Mouse (Mus musculus) liver, embryonic 11.5 days (tissue): ENCODE measurements around the gene Grhpr. TPM values are rescaled to one million over a fixed set of nuclear protein-coding genes. Genes with fewer than 3 reads are reported as not detected.
"Not testable (repeated sequence)": the region's sequence is repeated elsewhere in the genome, so short reads cannot be mapped to it uniquely, and the experiment has no call there.

Experiments
- ATAC-seq: fragments of 200-750 bp; cut with Nextera tagmentation; replicated peaks from 2 replicates; pipeline ENCODE4 v1.8.0; 2017; ENCODE audit warnings: moderate number of reproducible peaks, mild to moderate bottlenecking, moderate TSS enrichment, moderate library complexity; ENCODE audit not compliant: low FRiP score
- DNase-seq: peaks from one replicate; pipeline ENCODE4 v3.0.0-alpha.2; 2017; ENCODE audit warnings: low spot score
- H3K27ac ChIP-seq: fragments of 300-500 bp; sonication (generic); 2 replicates; pipeline ENCODE4 v1.5.1; 2014; ENCODE audit warnings: mild to moderate bottlenecking, low read depth, low read length, control low read depth
- H3K27me3 ChIP-seq: fragments of 300-500 bp; sonication (generic); replicated peaks from 2 replicates; pipeline ENCODE4 v1.6.1; 2014; ENCODE audit warnings: low read length, mixed read lengths; ENCODE audit not compliant: control insufficient read depth, insufficient read depth
- H3K36me3 ChIP-seq: fragments of 300-500 bp; sonication (generic); 2 replicates; pipeline ENCODE4 v1.6.1; 2014; ENCODE audit warnings: mild to moderate bottlenecking, low read length, moderate library complexity, mixed read lengths; ENCODE audit not compliant: control insufficient read depth, insufficient read depth
- H3K4me1 ChIP-seq: fragments of 300-500 bp; sonication (generic); replicated peaks from 2 replicates; pipeline ENCODE4 v1.6.1; 2014; ENCODE audit warnings: low read length, mixed read lengths; ENCODE audit not compliant: control insufficient read depth, insufficient read depth
- H3K4me2 ChIP-seq: fragments of 300-500 bp; sonication (generic); 2 replicates; pipeline ENCODE4 v1.6.1; 2014; ENCODE audit warnings: mild to moderate bottlenecking, control low read depth, moderate library complexity
- H3K4me3 ChIP-seq: fragments of 300-500 bp; sonication (generic); 2 replicates; pipeline ENCODE4 v1.5.1; 2014; ENCODE audit warnings: low read depth, low read length, control low read depth
- H3K9ac ChIP-seq: fragments of 300-500 bp; sonication (generic); 2 replicates; pipeline ENCODE4 v1.6.1; 2014; ENCODE audit warnings: low read depth, low read length, control low read depth
- H3K9me3 ChIP-seq: fragments of 300-500 bp; sonication (generic); 2 replicates; pipeline ENCODE4 v1.6.1; 2016; ENCODE audit warnings: low read length, inconsistent platforms, mixed read lengths; ENCODE audit not compliant: control insufficient read depth
- WGBS: fragments of 180-500 bp; shearing (Covaris S2); extraction: QIAGEN DNeasy Blood & Tissue Kit; methylation state at CpG from one replicate; pipeline ENCODE4 v1.1.7; 2014; 5-methylcytosine and 5-hydroxymethylcytosine counted together
- polyA plus RNA-seq: library from polyadenylated mRNA; unstranded; fragments of >200 nt; fragmentation: Nextera tagmentation; extraction: Ambion mirVana; gene quantifications from 2 replicates; pipeline ENCODE4 v1.2.1, GENCODE M21; 2014

The Grhpr gene
- polyA plus RNA-seq, 1 experiment from 2014 or later = 128 TPM

- H3K27ac ChIP-seq, ATAC-seq, H3K9ac ChIP-seq, H3K9me3 ChIP-seq, H3K4me1 ChIP-seq, DNase-seq, H3K27me3 ChIP-seq, H3K36me3 ChIP-seq, H3K4me2 ChIP-seq, H3K4me3 ChIP-seq: not testable (repeated sequence)
- 98% methylated on average over 2 of the region's 2 CpGs for WGBS
Measured at GRCm38 (mm10) chr4:44946126-44946525, 35.1 kb upstream of the Grhpr start.

GRCm38 (mm10) chr4:44947464-44947863 lies 33.7 kb upstream of the Grhpr start:
- ATAC-seq = no peak
- 83% methylated on average over 5 of the region's 5 CpGs for WGBS
- H3K4me2 ChIP-seq = no peak overlapping the region

GRCm38 (mm10) chr4:44948314-44948713 lies 32.9 kb upstream of the Grhpr start:
- WGBS = 74% methylated on average over 1 of the region's 1 CpGs
- ATAC-seq = no peak
- Histone ChIP-seq H3K27me3 (no peaks in the 10 kb centered on the region), H3K27ac (no peak overlapping the region), H3K4me1 (no peaks in the 10 kb centered on the region), H3K4me2 (no peak overlapping the region), H3K9me3 (no peaks in the 10 kb centered on the region), H3K4me3 (no peak overlapping the region), H3K36me3 (no peaks in the 10 kb centered on the region), H3K9ac (no peak overlapping the region)
- DNase-seq = no peak

More at GRCm38 (mm10) chr4:44947464-44947863, 33.7 kb upstream of the Grhpr start:
- DNase-seq = no peak
- H3K9ac ChIP-seq = no peak overlapping the region
- H3K36me3 ChIP-seq = no peaks in the 10 kb centered on the region
- H3K27ac ChIP-seq = no peak overlapping the region
- no peaks in the 10 kb centered on the region for H3K9me3 ChIP-seq
- no peak overlapping the region for H3K4me3 ChIP-seq
- H3K4me1 ChIP-seq = no peaks in the 10 kb centered on the region
- H3K27me3 ChIP-seq = no peaks in the 10 kb centered on the region

GRCm38 (mm10) chr4:44953041-44953440 lies 28.2 kb upstream of the Grhpr start:
- Histone ChIP-seq H3K27me3 (no peaks in the 10 kb centered on the region), H3K9ac (no peak overlapping the region), H3K36me3 (no peaks in the 10 kb centered on the region), H3K4me3 (no peak overlapping the region), H3K9me3 (no peaks in the 10 kb centered on the region), H3K4me2 (no peak overlapping the region), H3K4me1 (no peaks in the 10 kb centered on the region), H3K27ac (no peak overlapping the region)
- ATAC-seq (no peak), DNase-seq (no peak)
- WGBS = 70% methylated on average over 9 of the region's 9 CpGs

GRCm38 (mm10) chr4:44958776-44959175 lies 22.4 kb upstream of the Grhpr start:
- ATAC-seq (no peak), DNase-seq (no peak)
- 81% methylated on average over 9 of the region's 9 CpGs for WGBS
- no peak overlapping the region for H3K4me2 ChIP-seq
- no peaks in the 10 kb centered on the region for H3K9me3 ChIP-seq
- H3K9ac ChIP-seq = no peak overlapping the region
- no peak overlapping the region for H3K4me3 ChIP-seq
- H3K27me3 ChIP-seq = no peaks in the 10 kb centered on the region
- H3K36me3 ChIP-seq = no peaks in the 10 kb centered on the region
- H3K4me1 ChIP-seq = no peaks in the 10 kb centered on the region
- H3K27ac ChIP-seq = no peak overlapping the region

- Histone ChIP-seq H3K4me2 (no peak overlapping the region), H3K4me1 (no peaks in the 10 kb centered on the region), H3K27me3 (no peaks in the 10 kb centered on the region), H3K9me3 (no peaks in the 10 kb centered on the region), H3K27ac (no peak overlapping the region), H3K36me3 (no peaks in the 10 kb centered on the region), H3K9ac (no peak overlapping the region), H3K4me3 (no peak overlapping the region)
- DNase-seq (no peak), ATAC-seq (no peak)
- WGBS = 88% methylated on average over 13 of the region's 13 CpGs
Measured at GRCm38 (mm10) chr4:44959220-44959619, 22.0 kb upstream of the Grhpr start.

GRCm38 (mm10) chr4:44963156-44963555 lies 18.0 kb upstream of the Grhpr start:
- ATAC-seq (no peak), DNase-seq (no peak)
- WGBS = 67% methylated on average over 11 of the region's 11 CpGs
- Histone ChIP-seq H3K4me2 (no peak overlapping the region), H3K27ac (no peak overlapping the region), H3K9ac (no peak overlapping the region), H3K36me3 (no peaks in the 10 kb centered on the region), H3K27me3 (no peaks in the 10 kb centered on the region), H3K4me1 (no peaks in the 10 kb centered on the region), H3K9me3 (no peaks in the 10 kb centered on the region), H3K4me3 (no peak overlapping the region)

GRCm38 (mm10) chr4:44965175-44965574 lies 16.0 kb upstream of the Grhpr start:
- Histone ChIP-seq H3K27ac (no peak overlapping the region), H3K4me3 (no peak overlapping the region), H3K27me3 (no peaks in the 10 kb centered on the region), H3K4me2 (no peak overlapping the region), H3K36me3 (no peaks in the 10 kb centered on the region), H3K9ac (no peak overlapping the region), H3K4me1 (no peaks in the 10 kb centered on the region), H3K9me3 (no peaks in the 10 kb centered on the region)
- 83% methylated on average over 2 of the region's 2 CpGs for WGBS
- DNase-seq = no peak
- ATAC-seq = no peak

DNA sequence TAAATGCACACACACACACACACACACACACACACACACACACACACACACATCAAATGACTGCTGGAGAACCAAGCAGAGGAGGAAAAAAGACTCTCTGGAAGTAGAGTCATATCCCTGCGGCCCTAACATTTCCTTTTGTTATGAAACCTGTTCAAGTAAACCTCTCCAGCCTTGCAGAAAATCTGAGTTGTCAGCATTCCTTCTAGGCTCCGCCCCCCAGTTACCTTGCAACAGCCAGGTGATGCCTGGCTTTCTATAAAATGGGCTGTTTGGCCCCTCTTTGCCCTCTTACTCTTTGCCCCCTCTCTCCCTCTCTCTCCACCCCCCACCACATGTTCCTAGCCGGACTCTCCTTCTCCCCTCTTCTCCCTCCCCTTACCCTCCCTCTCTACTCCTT lies 15.5 kb upstream of the Grhpr start:
- 75% methylated on average over 3 of the region's 3 CpGs for WGBS
- no peak for ATAC-seq
- no peak overlapping the region for H3K27ac ChIP-seq
- no peak overlapping the region for H3K9ac ChIP-seq
- no peaks in the 10 kb centered on the region for H3K27me3 ChIP-seq
- no peaks in the 10 kb centered on the region for H3K36me3 ChIP-seq
- DNase-seq = no peak
- no peak overlapping the region for H3K4me3 ChIP-seq
- H3K4me2 ChIP-seq = no peak overlapping the region
- no peaks in the 10 kb centered on the region for H3K4me1 ChIP-seq
- H3K9me3 ChIP-seq = no peaks in the 10 kb centered on the region
